Mouse (Mus musculus) embryonic fibroblast, embryonic 13.5 days (primary cell): ENCODE results near the gene Lpcat3.

ENCODE experiments used
- CTCF ChIP-seq: IDR thresholded peaks from 2 replicates; pipeline ENCODE4 v1.5.1; 2011; ENCODE audit warnings: mild to moderate bottlenecking, control low read depth, low read length, moderate library complexity, borderline replicate concordance; ENCODE audit not compliant: insufficient read depth
- POLR2A ChIP-seq: IDR thresholded peaks from 2 replicates; pipeline ENCODE4 v1.6.1; 2011; ENCODE audit warnings: low read depth, mild to moderate bottlenecking, control low read depth, low read length, moderate library complexity

- TF ChIP-seq CTCF (peak; percentile 87), POLR2A (no peak)
Measured at GRCm38 (mm10) chr6:124716864-124717490, 54.1 kb downstream of the Lpcat3 start.
